Mouse (Mus musculus) small intestine, adult 2 months (tissue): Measurements from ENCODE around the gene Gm20388.

Experiments used
- CTCF ChIP-seq: fragments of 200-500 bp; IDR thresholded peaks from 2 replicates; pipeline ENCODE4 v1.5.1; 2012; ENCODE audit warnings: low read depth, mild to moderate bottlenecking, control low read depth, inconsistent platforms, low read length, moderate library complexity, mixed read lengths; ENCODE audit not compliant: insufficient replicate concordance, insufficient read length; ENCODE audit errors: extremely low read depth
- POLR2A ChIP-seq: fragments of 200-500 bp; IDR thresholded peaks from 2 replicates; pipeline ENCODE4 v1.6.1; 2012; ENCODE audit warnings: low read depth, mild to moderate bottlenecking, control low read depth, inconsistent platforms, low read length, moderate library complexity

- TF ChIP-seq CTCF (no peak), POLR2A (no peak)
These were observed 4429.1 kb downstream of the Gm20388 start for GRCm38 (mm10) chr8:124339742-124340141.
